Mouse (Mus musculus): ENCODE measurements around the gene Lrfn1.

DNA sequence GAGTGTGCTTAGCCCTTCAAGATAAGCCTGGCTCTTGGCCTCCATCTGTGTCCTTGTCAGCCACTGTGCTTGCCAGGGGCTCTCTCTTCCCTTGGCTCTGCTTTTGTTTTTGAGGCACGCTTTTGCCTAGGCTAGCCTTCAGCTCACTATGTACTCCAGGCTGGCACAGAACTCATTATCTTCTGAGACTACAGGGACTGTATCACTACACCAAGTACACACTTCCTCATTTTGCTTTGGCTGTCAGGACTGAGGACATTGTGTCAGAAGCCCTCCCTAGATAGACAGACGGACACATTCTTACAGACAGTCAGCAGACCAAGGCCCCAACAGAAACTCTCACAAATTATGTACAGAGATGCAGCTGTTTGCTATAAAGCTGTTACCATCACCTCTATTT is 11.0 kb downstream of the Lrfn1 start:
- TF ChIP-seq CTCF (IDR thresholded peaks at IDR 0.05): no peak
- TF ChIP-seq EP300 (IDR thresholded peaks at IDR 0.05): no peak
